Mouse (Mus musculus): Measurements from ENCODE around the gene Gm17332.
"Not testable (repeated sequence)": the region's sequence is repeated elsewhere in the genome, so short reads cannot be mapped to it uniquely, and the experiment has no call there.

Gene Gm17332

GRCm38 (mm10) chr11:31182362-31182761 is at the start of gene Gm17332:
Gene Gm17332 (minus strand): TSS chr11:31182462.
- no peak for DNase-seq (ENCODE audit: extremely low spot score)

- DNase-seq (ENCODE audit: extremely low spot score): no peak
Measured at GRCm38 (mm10) chr11:31229966-31230365, 47.7 kb upstream of the Gm17332 start.

- DNase-seq (ENCODE audit: extremely low spot score): no peak
Measured at GRCm38 (mm10) chr11:31225359-31225758, 43.1 kb upstream of the Gm17332 start.

- DNase-seq (ENCODE audit: extremely low spot score): no peak
Measured at GRCm38 (mm10) chr11:31218009-31218408, 35.7 kb upstream of the Gm17332 start.

- no peak for DNase-seq (ENCODE audit: extremely low spot score)
Measured at GRCm38 (mm10) chr11:31195621-31196363, 13.5 kb upstream of the Gm17332 start.

- DNase-seq (ENCODE audit: extremely low spot score): no peak
Measured at GRCm38 (mm10) chr11:31194761-31195160, 12.5 kb upstream of the Gm17332 start.

- DNase-seq (ENCODE audit: extremely low spot score): no peak
Measured at GRCm38 (mm10) chr11:31170052-31170646, 12.1 kb downstream of the Gm17332 start.

GRCm38 (mm10) chr11:31169161-31170051 is 12.9 kb downstream of the Gm17332 start:
- peak; percentile 60 for DNase-seq (ENCODE audit: extremely low spot score)

- no peak for DNase-seq (ENCODE audit: extremely low spot score)
Measured at GRCm38 (mm10) chr11:31168831-31169160, 13.5 kb downstream of the Gm17332 start.

- DNase-seq (ENCODE audit: extremely low spot score): no peak
Measured at GRCm38 (mm10) chr11:31157021-31157420, 25.2 kb downstream of the Gm17332 start.

GRCm38 (mm10) chr11:31138394-31138793 is 43.9 kb downstream of the Gm17332 start:
- not testable (repeated sequence) for DNase-seq (ENCODE audit: extremely low spot score)

GRCm38 (mm10) chr11:31134824-31135223 is 47.4 kb downstream of the Gm17332 start:
- not testable (repeated sequence) for DNase-seq (ENCODE audit: extremely low spot score)

- DNase-seq (ENCODE audit: extremely low spot score): not testable (repeated sequence)
Measured at GRCm38 (mm10) chr11:31133726-31134125, 48.5 kb downstream of the Gm17332 start.

All from embryo, embryonic 9.5 days (tissue).